Comparison of ENCODE assay signal across 13 mouse cellular contexts in the genomic region with DNA sequence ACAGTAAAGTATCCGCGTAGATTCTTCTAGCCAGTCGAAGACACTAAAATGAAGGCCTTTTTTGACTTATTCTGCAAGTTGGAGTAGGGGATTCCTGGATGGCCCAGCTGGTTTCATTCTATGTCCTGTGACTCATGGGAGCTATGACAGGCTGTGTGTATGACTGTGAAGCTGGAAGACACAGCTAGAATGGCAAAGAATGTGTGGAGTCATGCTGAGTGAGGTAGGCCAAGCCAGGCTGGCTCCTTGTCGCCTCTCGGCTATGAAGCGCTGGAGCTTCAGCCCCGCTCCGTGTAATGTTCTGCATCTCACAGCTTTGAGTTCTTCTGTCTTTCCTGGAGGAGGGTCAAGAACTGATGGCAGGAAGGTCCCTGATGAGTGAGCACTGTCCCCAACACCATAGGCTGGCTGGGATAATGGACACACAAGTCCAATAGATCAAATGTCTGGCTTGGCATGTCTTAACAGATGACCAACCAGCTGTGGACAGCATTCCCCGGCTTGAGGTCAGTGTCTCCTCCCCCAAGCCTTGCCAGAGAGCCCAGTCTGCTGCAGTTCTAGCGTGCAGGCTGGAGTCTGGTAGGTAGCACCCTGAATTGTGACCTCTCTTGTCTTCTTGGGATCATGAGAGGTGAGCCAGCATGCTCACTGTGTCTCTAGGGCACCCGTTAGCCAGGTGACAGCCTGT. TPM values are rescaled to one million over a fixed set of nuclear protein-coding genes. Genes with fewer than 3 reads are reported as not detected.
DNase-seq lines count a peak whose midpoint lies in the region.
"Had no signal": no experiment of that assay in that cellular context is flagged by ENCODE, and none has a peak within 500 bp of the region (broad histone marks: within the 10 kb centered on the region; RNA-seq: fewer than 3 reads in every experiment).

No protein-coding gene starts in this region.

- DNase-seq in gastrocnemius, postnatal 25 days = peak; percentile 34
- DNase-seq in gastrocnemius, adult 8-10 months (ENCODE audit: low spot score in 2 of 2) = no peak
- peak; percentile 24 to 55 for DNase-seq in kidney, postnatal 4 days
- no peak for DNase-seq in kidney, postnatal 36 days
- peak; percentile 72 for DNase-seq in Muller cell, postnatal 12 days (ENCODE audit: inconsistent ontology term)
- peak; percentile 29 for DNase-seq in naive thymus-derived CD4-positive, alpha-beta T cell, adult 2 months (ENCODE audit: low read depth)
- DNase-seq in right cerebral cortex, adult 2 months (ENCODE audit: low spot score in 2 of 2) = no peak
- DNase-seq: adrenal gland, adult 8-10 months; cerebellum, adult 11 months; cerebellum, postnatal 14 days; heart, adult 18-20 months; lung, embryonic 14.5 days; thymus, postnatal 25 days had no signal

RNA-seq across cellular contexts. Expression of a gene that starts 29.9 kb away (rescaled TPM):
- 1 to 10 TPM; 3.9 to 9.1 TPM for total RNA-seq in gastrocnemius, postnatal 25 days (2021)
- 10 to 100 TPM in 2 of 4 experiments, 1 to 10 TPM in 2; 7.4 to 11.7 (median 9.5) TPM for total RNA-seq in gastrocnemius, adult 8-10 months (2022)

RNA-seq across cellular contexts. Expression of a gene that starts 46.4 kb away (rescaled TPM):
- 10 to 100 TPM; 16.8 to 18.6 TPM for total RNA-seq in gastrocnemius, postnatal 25 days (2021)
- 10 to 100 TPM; 19.8 to 25.9 (median 23.2) TPM for total RNA-seq in gastrocnemius, adult 8-10 months (2022)

Comparison
In these comparisons a context has a peak if more than half of its experiments do, and no peak if none do; other contexts are left out.
1. DNase-seq: peak in gastrocnemius, postnatal 25 days (single experiment), kidney, postnatal 4 days (2 of 2), Muller cell, postnatal 12 days (single experiment) and naive thymus-derived CD4-positive, alpha-beta T cell, adult 2 months (single experiment); none in gastrocnemius, adult 8-10 months (0 of 2), kidney, postnatal 36 days (0 of 2) and right cerebral cortex, adult 2 months (0 of 2).